Mouse (Mus musculus) erythroblast, adult 5-6 weeks (primary cell): ENCODE results near the gene Ccdc85b. TPM values are rescaled to one million over a fixed set of nuclear protein-coding genes. Genes with fewer than 3 reads are reported as not detected.

Experiments used
- ATAC-seq: replicated peaks from 2 replicates; pipeline ENCODE4 v1.8.0; 2016; ENCODE audit warnings: moderate number of reproducible peaks, mild to moderate bottlenecking, moderate TSS enrichment, inconsistent platforms; ENCODE audit not compliant: poor library complexity, low FRiP score, severe bottlenecking
- total RNA-seq, 2 experiments: library from RNA; stranded (forward) in 1 of 2; stranded (reverse) in 1 of 2; fragments of 150-400 nt in 1 of 2; fragments of 200-764, 138-1000 nt in 1 of 2; gene quantifications; 2 replicates each; pipeline versions ENCODE4 v1.2.3 to v1.2.4; 2015 to 2017; ENCODE audit warnings: low replicate concordance in 2 of 2

The Ccdc85b gene
- total RNA-seq, 2 experiments from 2014 or later: 0.17 to 0.38 TPM

GRCm38 (mm10) chr19:5459019-5459418 lies 1.3 kb upstream of the Ccdc85b start:
- ATAC-seq: no peak

DNA sequence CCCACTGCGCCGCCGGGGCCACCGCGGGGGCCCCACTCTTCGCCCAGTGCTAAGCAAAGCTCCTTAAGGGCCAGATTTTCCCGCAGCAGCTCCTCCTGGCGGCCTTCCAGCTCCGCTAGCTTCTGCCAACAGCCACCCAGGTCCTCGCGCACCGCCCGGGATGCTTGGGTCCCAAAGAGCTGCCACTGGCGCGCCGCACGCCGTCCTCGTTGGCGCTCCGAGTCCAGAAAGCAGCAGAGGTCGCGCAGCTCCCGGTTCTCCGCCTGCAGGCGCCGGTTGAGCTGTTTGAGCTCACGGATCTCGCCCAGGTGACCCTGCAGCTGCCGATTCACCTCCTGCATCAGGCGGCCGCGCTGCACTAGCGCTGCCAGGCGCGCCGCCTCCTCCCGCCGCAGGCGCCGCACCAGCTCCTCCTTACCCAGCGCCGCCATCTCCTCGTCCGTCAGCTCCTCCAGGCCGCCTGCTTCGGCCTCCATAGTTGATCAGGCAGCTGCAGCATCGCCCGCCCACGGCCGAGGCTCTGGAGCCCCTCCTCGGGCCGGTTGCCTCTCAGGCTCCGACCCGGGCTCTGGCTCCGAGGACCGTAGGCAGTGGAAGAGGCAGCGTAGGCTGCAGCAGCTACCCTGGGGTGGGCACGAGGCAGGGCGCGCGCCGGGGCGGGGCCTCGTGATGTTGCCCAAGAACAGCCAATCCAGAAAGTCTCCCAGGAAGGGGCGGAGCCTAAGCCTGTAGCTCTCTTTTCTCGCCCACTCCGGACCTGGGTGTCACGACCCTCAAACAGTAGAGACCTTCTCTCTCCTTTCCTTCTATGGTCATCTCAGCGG lies 560 bp downstream of the Ccdc85b start:
- peak; percentile 84 for ATAC-seq

GRCm38 (mm10) chr19:5456241-5456921 lies 1.3 kb downstream of the Ccdc85b start:
- ATAC-seq: no peak

DNA sequence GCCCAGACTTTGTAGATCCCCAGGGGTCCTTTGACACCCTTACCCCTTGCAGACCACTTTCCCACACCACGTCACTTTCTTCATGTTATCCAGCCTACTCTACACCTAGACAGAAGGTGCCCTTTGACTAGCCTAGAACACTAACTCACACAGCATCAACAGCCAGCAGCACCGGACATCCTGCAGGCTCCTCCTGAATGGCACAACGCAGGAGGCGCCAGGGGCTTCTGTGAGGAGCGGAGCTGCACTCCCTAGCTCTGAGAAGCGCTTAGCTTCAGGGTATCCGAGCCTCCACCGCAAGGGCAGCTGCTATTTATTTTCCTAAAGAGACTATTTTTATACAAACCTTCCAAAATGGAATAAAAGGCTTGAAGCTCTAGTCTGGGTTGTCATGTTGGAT lies 2.1 kb downstream of the Ccdc85b start:
- no peak for ATAC-seq

GRCm38 (mm10) chr19:5455037-5455436 lies 2.7 kb downstream of the Ccdc85b start:
- no peak for ATAC-seq

- ATAC-seq: no peak
Observed at GRCm38 (mm10) chr19:5451766-5452165, 5.9 kb downstream of the Ccdc85b start.

DNA sequence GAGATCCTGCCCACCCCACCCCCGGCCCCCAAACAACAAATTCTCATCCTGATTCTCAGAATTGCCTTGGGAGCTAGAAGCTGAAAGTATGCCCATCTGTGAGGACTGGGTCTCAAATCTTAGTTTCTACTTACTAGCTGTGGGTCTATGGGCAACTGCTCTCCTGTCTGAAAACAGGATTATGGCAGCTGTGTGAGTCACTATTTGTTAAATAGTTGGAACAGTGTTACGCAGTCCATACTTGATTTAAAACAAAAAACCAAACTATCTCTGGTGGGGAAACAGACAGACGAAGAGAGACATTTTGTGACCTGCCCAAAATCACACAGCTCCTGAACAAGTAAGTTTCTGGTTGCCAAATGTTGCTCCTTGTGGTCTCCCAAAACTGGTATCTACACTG lies 8.0 kb downstream of the Ccdc85b start:
- no peak for ATAC-seq

DNA sequence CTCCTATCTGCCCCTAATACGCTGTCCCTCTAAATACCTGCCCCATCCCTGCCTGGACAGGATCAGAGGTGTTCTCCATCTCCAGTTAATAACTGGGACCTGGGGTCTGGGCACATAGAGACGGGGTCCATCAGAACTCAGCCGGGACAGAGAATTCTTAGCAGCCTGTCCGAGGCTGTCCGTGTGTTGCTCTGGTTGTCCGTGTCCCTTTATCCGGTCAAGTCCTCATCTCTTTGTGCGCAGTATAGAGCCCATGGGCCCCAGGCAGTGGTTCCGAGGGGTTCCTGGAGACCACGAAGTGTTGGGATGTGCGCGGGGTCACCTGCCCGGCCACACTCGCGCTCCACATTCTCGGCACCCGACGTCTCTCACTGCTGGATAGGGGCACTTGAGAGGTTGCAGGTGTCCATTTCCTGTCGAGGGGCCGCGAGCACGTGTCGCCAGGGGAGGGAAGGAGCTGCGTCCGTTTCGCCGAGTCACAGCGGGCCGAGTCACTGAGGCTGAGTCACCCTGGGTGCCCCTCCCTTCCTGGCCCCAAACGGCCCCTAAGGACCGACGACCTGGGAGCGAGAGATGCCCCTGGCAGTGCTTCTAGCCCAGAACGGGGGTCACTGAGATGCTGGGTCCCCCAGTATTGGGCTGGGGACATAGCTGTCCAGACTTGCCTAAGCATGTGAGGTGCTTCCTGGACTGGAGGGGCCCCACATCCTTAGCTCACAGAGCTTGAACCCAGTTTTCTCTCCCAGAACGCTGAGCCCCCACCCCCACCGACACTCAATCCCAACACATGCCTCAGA lies 9.1 kb downstream of the Ccdc85b start:
- ATAC-seq: peak; percentile 87

GRCm38 (mm10) chr19:5447515-5448353 lies 10.0 kb downstream of the Ccdc85b start, which contains the start of gene Fosl1:
Gene Fosl1, plus strand, starts transcription at chr19:5447547.
- ATAC-seq: peak; percentile 47; the same call in 1 of the 2 replicates

DNA sequence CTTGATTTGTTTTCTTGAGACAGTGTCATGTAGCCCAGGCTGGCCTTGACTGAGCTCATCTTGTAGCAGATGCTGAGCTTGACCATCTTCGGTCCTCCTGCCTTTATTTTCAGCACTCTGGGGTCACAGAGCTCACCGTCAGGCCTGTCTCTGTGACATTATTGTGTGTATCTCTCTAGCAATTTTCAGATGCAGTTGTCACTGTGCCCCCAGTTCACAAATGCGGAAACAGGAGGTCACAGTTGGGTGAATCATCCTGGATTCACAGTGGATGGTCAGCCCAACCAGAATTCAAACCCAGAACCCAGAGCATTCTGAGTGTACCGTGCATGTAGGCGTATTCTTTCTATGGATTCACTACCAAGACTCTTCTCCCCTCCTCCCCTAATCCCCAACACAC lies 11.9 kb downstream of the Ccdc85b start:
- ATAC-seq: no peak

DNA sequence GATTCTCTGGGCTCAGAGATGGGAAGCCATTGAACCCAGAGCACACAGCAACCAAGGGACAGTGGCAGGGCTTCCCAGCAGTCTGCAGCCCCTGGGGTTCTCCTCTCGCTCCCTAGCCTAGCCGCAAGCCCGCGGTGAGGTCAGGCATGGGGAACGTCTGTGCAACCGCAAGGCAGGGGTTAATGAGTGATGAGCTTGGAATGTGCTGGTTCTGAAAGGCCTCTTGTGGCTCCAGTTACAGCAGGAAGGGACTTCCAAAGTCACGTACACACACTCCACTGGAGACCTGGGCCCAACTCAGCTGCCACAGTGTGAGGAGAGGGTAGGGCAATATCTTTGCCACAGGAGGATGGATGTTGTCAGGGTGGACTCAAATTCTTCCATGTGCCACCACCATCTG lies 12.7 kb downstream of the Ccdc85b start:
- no peak for ATAC-seq

DNA sequence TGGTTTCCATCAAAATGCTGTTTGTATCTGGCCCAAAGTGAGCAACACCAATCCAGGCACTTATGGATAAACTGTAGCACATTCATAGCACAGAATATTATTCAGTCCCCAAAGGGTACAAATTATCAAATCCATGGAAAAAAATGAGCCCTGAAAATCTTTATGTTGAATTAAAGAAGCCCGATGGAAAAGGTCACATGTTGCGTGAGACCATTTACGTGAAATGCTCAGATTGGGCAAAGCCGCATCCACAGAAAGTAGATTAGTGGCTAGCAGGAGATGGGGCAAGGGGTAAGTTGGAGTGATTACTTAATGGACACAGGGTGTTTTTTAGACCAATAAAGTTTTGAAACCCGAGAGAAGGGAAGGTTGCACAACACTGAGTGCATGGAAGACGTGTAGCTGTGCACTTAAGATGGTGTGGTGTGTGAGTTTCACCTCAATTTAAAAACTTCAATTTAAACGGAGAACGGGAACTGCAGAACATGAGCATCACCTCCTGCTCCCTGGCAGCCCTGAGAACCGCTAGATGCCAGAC lies 13.3 kb downstream of the Ccdc85b start:
- no peak for ATAC-seq

- no peak for ATAC-seq
Observed at GRCm38 (mm10) chr19:5433951-5434350, 23.7 kb downstream of the Ccdc85b start.

GRCm38 (mm10) chr19:5432992-5433852 lies 24.5 kb downstream of the Ccdc85b start:
- ATAC-seq: no peak; the same call in 1 of the 2 replicates

GRCm38 (mm10) chr19:5431911-5432464 lies 25.7 kb downstream of the Ccdc85b start:
- no peak for ATAC-seq

- ATAC-seq: no peak
Observed at GRCm38 (mm10) chr19:5430408-5430807, 27.3 kb downstream of the Ccdc85b start.

DNA sequence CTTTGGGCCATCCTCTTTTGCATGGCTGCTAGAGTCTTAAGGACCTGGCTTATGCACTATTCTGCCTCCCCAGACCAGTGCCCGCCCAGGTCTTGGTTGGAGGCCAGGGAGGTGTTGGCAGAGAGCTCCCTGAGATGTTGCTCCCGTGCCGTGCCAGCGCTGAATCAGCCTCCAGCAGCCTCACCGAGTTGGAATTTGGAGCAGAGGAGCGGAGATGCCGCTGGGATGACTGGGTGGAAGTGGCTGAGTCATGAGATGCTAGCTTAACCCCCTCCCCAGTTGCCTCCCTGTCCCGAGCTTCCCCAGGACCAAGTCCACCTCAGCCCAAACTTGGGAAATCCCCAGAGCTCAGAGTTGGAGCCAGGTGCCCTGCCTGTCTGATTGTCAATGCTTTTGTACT lies 27.9 kb downstream of the Ccdc85b start:
- no peak for ATAC-seq

DNA sequence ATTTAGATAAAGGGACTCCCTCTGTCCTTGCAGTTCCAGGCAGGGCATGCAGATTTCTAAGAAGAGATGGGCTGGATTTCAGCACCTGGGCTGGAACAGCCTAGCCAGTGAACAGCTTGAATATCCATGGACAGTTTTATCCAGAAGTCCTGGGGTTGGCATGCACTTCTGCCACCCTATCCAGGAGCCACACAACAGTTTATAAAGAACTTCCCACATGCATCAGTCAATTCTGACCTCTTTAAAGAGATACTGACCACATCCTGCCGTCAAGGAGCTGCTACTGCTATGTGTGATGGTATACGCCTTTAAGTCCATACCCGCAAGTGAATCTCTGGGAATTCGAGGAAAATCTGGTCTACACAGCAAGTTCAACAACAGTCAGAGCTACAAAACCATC lies 28.5 kb downstream of the Ccdc85b start:
- no peak for ATAC-seq
